Mouse (Mus musculus): ENCODE measurements around the gene Cit. TPM values are rescaled to one million over a fixed set of nuclear protein-coding genes. Genes with fewer than 3 reads are reported as not detected.

Gene Cit
- polyA plus RNA-seq, 1 experiment from 2014 or later: 48.9 TPM

DNA sequence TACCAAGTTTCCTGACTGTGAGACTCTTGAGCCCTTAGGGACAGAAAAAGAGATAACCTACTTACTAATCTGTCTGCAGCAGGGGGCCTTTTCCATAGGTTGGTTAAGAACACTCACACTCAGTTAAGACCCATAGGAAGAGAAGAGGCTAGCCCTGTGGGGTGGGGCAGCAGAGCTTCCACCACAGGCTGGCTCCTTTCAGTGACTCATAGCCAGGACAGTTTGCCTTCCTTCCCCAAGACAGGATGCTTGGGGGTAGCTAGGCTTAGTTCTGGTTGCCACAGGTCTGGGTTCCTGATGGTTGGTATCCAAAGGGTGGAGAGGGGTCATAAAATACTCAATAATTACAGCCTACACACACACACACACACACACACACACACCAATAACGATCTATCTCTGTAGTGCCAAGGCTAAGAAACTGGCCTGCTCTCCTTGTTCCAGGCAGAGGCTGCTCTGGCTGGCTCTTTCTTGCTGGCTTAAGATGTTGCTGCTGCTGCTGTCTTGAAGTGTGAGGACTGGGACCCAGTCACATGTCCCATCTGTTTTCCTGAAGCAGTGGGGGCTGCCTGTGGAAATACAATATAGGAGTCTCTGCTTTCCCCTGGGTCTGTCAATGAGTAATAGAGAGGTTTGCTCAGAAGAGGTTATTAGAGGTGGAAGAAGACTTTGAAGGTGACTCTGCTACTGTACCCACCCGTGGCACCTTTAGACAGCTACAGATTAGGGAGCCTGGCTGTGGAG is 165.0 kb downstream of the Cit start:
- H3K27me3 ChIP-seq (ENCODE audit: poor library complexity, severe bottlenecking): no peaks in the 10 kb centered on the region
- no peaks in the 10 kb centered on the region for H3K4me1 ChIP-seq
- WGBS: 89% methylated on average over 2 of the region's 2 CpGs
- peaks cover 55% of the 10 kb centered on the region for H3K36me3 ChIP-seq (replicated peaks)
- no peaks in the 10 kb centered on the region for H3K9me3 ChIP-seq
- H3K27ac ChIP-seq: 0 out of 2 replicates have a peak overlapping the region, but pooled peaks have one; percentile 21
- no peak for DNase-seq (ENCODE audit: extremely low spot score, low spot score)
- H3K4me3 ChIP-seq: no peak overlapping the region

DNA sequence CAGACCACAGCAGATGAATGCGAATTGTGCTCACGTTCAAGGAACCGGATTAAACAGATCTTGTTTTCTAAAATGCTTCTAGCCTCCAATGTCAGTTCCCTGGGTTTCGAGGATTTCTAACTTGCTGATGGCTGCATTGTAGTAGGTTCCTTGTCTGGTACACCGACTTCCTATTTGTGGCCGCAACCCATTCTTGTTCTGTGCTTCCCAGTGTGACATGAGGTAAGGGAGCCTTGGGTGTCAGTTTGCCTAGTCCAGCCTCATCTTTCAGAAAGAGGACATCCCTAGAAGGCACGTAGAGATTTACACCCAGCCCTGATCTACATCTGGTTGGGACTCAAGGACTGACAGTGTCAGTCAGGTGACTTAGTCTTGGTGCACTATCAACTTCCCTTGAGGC is 166.6 kb downstream of the Cit start:
- H3K27me3 ChIP-seq (ENCODE audit: poor library complexity, severe bottlenecking): no peaks in the 10 kb centered on the region
- H3K4me1 ChIP-seq: no peaks in the 10 kb centered on the region
- peaks cover 60% of the 10 kb centered on the region for H3K36me3 ChIP-seq (replicated peaks)
- H3K27ac ChIP-seq: no peak overlapping the region
- no peak overlapping the region for H3K4me3 ChIP-seq
- no peaks in the 10 kb centered on the region for H3K9me3 ChIP-seq
- WGBS: 94% methylated on average over 7 of the region's 7 CpGs
- DNase-seq (ENCODE audit: extremely low spot score, low spot score): no peak

DNA sequence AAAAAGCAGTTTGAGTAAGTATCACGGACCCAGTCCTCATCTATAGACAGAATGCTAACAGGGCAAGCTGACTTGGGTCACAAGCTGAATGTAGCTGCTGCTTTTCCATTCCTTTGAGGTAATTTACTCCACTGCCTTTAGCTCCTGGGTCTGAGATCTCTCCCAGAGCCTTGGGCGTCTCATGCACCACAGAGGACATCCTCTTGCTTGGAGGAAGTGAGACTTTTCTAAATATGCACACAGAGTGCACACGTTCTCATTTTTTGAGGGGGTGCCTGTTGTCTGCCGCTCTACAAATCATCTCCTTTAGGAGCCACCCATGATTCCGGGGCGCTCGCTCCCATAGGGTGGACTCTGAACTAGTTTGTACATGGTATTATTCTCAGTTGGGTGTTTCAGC is 167.4 kb downstream of the Cit start:
- H3K27ac ChIP-seq: no peak overlapping the region
- no peaks in the 10 kb centered on the region for H3K9me3 ChIP-seq
- DNase-seq (ENCODE audit: extremely low spot score, low spot score): no peak
- H3K36me3 ChIP-seq (replicated peaks): peaks cover 60% of the 10 kb centered on the region
- H3K4me3 ChIP-seq: no peak overlapping the region
- H3K27me3 ChIP-seq (ENCODE audit: poor library complexity, severe bottlenecking): no peaks in the 10 kb centered on the region
- 93% methylated on average over 7 of the region's 7 CpGs for WGBS
- no peaks in the 10 kb centered on the region for H3K4me1 ChIP-seq

- Histone ChIP-seq H3K27ac (no peak overlapping the region), H3K4me1 (no peaks in the 10 kb centered on the region), H3K27me3 (ENCODE audit: poor library complexity, severe bottlenecking) (no peaks in the 10 kb centered on the region), H3K36me3 (replicated peaks) (peaks cover 65% of the 10 kb centered on the region), H3K9me3 (no peaks in the 10 kb centered on the region), H3K4me3 (no peak overlapping the region)
- WGBS: 88% methylated on average over 8 of the region's 8 CpGs
- DNase-seq (ENCODE audit: extremely low spot score, low spot score): no peak
Observed at GRCm38 (mm10) chr5:116013821-116014220, 168.7 kb downstream of the Cit start.

DNA sequence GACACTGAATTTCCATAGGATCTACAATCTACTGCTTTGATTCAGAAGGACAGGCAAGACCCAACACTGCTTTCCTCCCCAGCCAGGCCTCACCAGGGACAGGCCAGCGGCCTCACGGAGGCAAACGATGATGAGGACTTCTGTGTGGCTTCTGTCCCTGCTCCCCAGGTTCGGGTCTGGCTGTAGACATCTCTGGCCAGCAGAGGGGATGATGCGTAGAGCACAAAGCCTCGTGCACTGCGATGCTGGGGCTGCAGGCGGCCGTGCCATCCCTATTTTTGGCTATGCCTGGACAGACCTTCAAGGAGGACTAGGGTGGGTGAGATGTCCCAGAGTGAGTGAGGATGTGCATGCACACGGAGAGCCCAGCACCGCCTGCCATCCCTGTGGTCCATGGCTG is 169.2 kb downstream of the Cit start:
- Histone ChIP-seq H3K27ac (no peak overlapping the region), H3K27me3 (ENCODE audit: poor library complexity, severe bottlenecking) (no peaks in the 10 kb centered on the region), H3K36me3 (replicated peaks) (peaks cover 69% of the 10 kb centered on the region), H3K4me3 (no peak overlapping the region), H3K9me3 (no peaks in the 10 kb centered on the region), H3K4me1 (no peaks in the 10 kb centered on the region)
- WGBS: 95% methylated on average over 11 of the region's 11 CpGs
- DNase-seq (ENCODE audit: extremely low spot score, low spot score): no peak

GRCm38 (mm10) chr5:116016542-116016941 is 171.5 kb downstream of the Cit start:
- H3K36me3 ChIP-seq (replicated peaks): peaks cover 92% of the 10 kb centered on the region
- no peaks in the 10 kb centered on the region for H3K27me3 ChIP-seq (ENCODE audit: poor library complexity, severe bottlenecking)
- no peak for DNase-seq (ENCODE audit: extremely low spot score, low spot score)
- 93% methylated on average over 5 of the region's 5 CpGs for WGBS
- no peak overlapping the region for H3K27ac ChIP-seq
- no peak overlapping the region for H3K4me3 ChIP-seq
- no peaks in the 10 kb centered on the region for H3K9me3 ChIP-seq
- no peaks in the 10 kb centered on the region for H3K4me1 ChIP-seq

- H3K27me3 ChIP-seq (ENCODE audit: poor library complexity, severe bottlenecking): no peaks in the 10 kb centered on the region
- WGBS: 96% methylated on average over 8 of the region's 8 CpGs
- peaks cover 5% of the 10 kb centered on the region for H3K4me1 ChIP-seq
- H3K36me3 ChIP-seq (replicated peaks): peaks cover 100% of the 10 kb centered on the region
- no peak overlapping the region for H3K4me3 ChIP-seq
- no peak overlapping the region for H3K27ac ChIP-seq
- no peak for DNase-seq (ENCODE audit: extremely low spot score, low spot score)
- H3K9me3 ChIP-seq: no peaks in the 10 kb centered on the region
Observed at GRCm38 (mm10) chr5:116017391-116017790, 172.3 kb downstream of the Cit start.

GRCm38 (mm10) chr5:116018196-116018595 is 173.1 kb downstream of the Cit start:
- H3K9me3 ChIP-seq: no peaks in the 10 kb centered on the region
- H3K4me1 ChIP-seq: peaks cover 13% of the 10 kb centered on the region
- no peak overlapping the region for H3K27ac ChIP-seq
- H3K36me3 ChIP-seq (replicated peaks): peaks cover 96% of the 10 kb centered on the region
- no peak overlapping the region for H3K4me3 ChIP-seq
- H3K27me3 ChIP-seq (ENCODE audit: poor library complexity, severe bottlenecking): no peaks in the 10 kb centered on the region
- WGBS: 91% methylated on average over 9 of the region's 9 CpGs
- no peak for DNase-seq (ENCODE audit: extremely low spot score, low spot score)

DNA sequence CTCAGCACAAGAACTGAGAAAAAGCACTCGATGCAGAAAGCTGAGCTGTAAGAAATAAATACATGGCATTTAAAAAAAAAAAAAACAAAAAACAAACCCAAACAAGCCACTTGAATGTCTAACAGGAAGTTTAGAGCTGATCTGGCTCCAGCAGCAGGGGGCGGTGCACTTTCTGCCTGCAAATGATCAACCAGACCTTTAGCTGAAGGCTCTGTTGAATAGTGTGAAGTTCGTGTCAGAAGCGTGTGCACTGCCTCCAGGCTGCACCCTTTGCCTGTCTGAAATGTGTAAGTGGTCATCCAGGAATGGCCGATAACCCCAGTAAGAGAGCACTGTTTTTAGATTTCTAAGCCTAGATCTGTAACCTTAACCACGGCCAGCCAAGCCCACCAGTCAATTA is 173.7 kb downstream of the Cit start:
- Histone ChIP-seq H3K9me3 (no peaks in the 10 kb centered on the region), H3K4me3 (no peak overlapping the region), H3K36me3 (replicated peaks) (peaks cover 91% of the 10 kb centered on the region), H3K27me3 (ENCODE audit: poor library complexity, severe bottlenecking) (no peaks in the 10 kb centered on the region), H3K4me1 (peaks cover 18% of the 10 kb centered on the region), H3K27ac (no peak overlapping the region)
- 90% methylated on average over 6 of the region's 6 CpGs for WGBS
- DNase-seq (ENCODE audit: extremely low spot score, low spot score): no peak

DNA sequence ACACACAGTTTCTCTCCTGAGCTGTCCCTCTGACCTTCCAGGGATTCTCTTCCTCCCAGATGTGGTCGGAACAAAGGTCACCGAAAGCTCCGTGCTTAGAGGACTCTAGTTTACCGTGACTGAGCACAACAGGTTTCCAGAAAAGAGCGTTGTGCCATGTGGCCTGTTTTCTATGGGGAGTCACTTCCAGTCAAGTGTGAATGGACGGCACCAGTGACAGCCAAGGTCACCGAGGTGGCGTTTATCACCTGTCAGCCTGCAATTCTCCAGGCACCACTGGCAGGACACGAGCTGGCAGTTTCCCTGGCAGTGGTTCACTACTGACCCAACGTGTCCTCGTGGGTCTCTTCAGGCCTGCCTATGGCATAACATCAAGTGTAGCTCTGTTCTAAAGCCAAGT is 174.3 kb downstream of the Cit start:
- no peak for DNase-seq (ENCODE audit: extremely low spot score, low spot score)
- Histone ChIP-seq H3K36me3 (replicated peaks) (peaks cover 85% of the 10 kb centered on the region), H3K4me3 (no peak overlapping the region), H3K27ac (no peak overlapping the region), H3K9me3 (no peaks in the 10 kb centered on the region), H3K27me3 (ENCODE audit: poor library complexity, severe bottlenecking) (no peaks in the 10 kb centered on the region), H3K4me1 (peaks cover 22% of the 10 kb centered on the region)
- WGBS: 90% methylated on average over 11 of the region's 11 CpGs

GRCm38 (mm10) chr5:116021552-116021951 is 176.5 kb downstream of the Cit start:
- peaks cover 25% of the 10 kb centered on the region for H3K4me1 ChIP-seq
- H3K36me3 ChIP-seq (replicated peaks): peaks cover 63% of the 10 kb centered on the region
- DNase-seq (ENCODE audit: extremely low spot score, low spot score): no peak
- H3K4me3 ChIP-seq: no peak overlapping the region
- H3K9me3 ChIP-seq: no peaks in the 10 kb centered on the region
- H3K27ac ChIP-seq: no peak overlapping the region
- 95% methylated on average over 14 of the region's 14 CpGs for WGBS
- no peaks in the 10 kb centered on the region for H3K27me3 ChIP-seq (ENCODE audit: poor library complexity, severe bottlenecking)

GRCm38 (mm10) chr5:116022131-116022530 is 177.1 kb downstream of the Cit start:
- Histone ChIP-seq H3K27ac (no peak overlapping the region), H3K27me3 (ENCODE audit: poor library complexity, severe bottlenecking) (no peaks in the 10 kb centered on the region), H3K4me1 (peaks cover 25% of the 10 kb centered on the region), H3K4me3 (peak overlapping the region; percentile 86), H3K36me3 (replicated peaks) (peaks cover 57% of the 10 kb centered on the region), H3K9me3 (no peaks in the 10 kb centered on the region)
- 93% methylated on average over 12 of the region's 12 CpGs for WGBS
- no peak for DNase-seq (ENCODE audit: extremely low spot score, low spot score)

- no peaks in the 10 kb centered on the region for H3K9me3 ChIP-seq
- H3K36me3 ChIP-seq (replicated peaks): peaks cover 51% of the 10 kb centered on the region
- peak overlapping the region; percentile 94 for H3K27ac ChIP-seq
- 86% methylated on average over 7 of the region's 7 CpGs for WGBS
- peaks cover 25% of the 10 kb centered on the region for H3K4me1 ChIP-seq
- H3K4me3 ChIP-seq: peak overlapping the region; percentile 86
- DNase-seq (ENCODE audit: extremely low spot score, low spot score): no peak
- H3K27me3 ChIP-seq (ENCODE audit: poor library complexity, severe bottlenecking): no peaks in the 10 kb centered on the region
Observed at GRCm38 (mm10) chr5:116022658-116023200, 177.7 kb downstream of the Cit start.

All from forebrain, embryonic 10.5 days (tissue).